Mouse (Mus musculus): Measurements from ENCODE around the gene Hap1. TPM values are rescaled to one million over a fixed set of nuclear protein-coding genes. Genes with fewer than 3 reads are reported as not detected.

Hap1 gene
- polyA plus RNA-seq (2021; fragmentation: Nextera tagmentation), result 27.8 and 29.6 TPM in 2 replicates
- long read RNA-seq, experiment 1, transcript Hap1-201 (11 exons, 2,120 nt), result major isoform, 7 of 37 reads
- long read RNA-seq, experiment 1, partial matches to known transcripts, result 7 of 37 reads
- long read RNA-seq, experiment 1, other reads (novel, unspliced or antisense), result 23 of 37 reads
- long read RNA-seq, experiment 2, transcript Hap1-201 (11 exons, 2,120 nt), result major isoform, 81 of 264 reads
- long read RNA-seq, experiment 2, partial matches to known transcripts, result 13 of 264 reads
- long read RNA-seq, experiment 2, other reads (novel, unspliced or antisense), result 170 of 264 reads

DNA sequence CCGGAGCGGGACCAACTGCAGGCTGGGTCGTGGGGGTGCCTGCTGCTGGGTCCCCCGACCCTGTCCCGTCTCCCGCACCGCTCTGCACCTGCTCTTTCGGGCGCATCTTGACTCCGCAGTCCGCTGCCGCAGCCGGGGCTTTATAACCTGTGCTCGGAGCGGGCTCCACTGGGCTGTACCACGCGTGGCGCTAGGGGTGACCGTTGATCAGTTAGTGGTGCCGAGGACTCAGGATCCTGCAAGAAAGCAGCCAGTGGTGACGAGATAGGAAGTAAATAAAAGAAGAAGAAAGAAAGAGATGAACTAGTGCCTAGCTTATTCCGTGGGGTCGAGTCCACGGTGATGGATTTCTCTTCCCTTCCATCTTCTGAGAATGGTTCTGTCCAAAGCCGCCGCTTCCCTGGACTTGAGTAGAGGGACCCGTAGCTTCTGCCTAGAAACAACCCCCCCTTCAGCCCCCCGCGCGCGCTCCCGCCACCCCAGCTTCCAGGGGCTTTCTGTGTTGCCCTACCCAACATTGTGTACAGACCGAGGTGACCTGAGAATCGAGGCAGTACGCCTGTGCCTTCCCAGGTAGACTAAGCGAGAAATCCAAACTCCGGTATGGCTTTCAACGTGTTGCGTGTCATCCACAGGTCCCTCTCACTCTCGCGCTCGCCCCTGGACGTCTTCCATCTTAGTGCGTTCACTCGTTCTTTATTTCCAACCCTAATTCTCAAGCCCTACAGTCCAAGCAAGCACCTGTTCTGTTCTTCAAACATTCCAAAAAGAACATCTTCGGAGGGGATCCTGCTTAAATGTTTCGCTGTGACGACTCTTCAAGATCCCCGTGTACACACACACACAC lies at the start of gene Hap1:
Gene Hap1 (minus strand): TSS at position 157 of the 847 bp plus-strand sequence.

DNA sequence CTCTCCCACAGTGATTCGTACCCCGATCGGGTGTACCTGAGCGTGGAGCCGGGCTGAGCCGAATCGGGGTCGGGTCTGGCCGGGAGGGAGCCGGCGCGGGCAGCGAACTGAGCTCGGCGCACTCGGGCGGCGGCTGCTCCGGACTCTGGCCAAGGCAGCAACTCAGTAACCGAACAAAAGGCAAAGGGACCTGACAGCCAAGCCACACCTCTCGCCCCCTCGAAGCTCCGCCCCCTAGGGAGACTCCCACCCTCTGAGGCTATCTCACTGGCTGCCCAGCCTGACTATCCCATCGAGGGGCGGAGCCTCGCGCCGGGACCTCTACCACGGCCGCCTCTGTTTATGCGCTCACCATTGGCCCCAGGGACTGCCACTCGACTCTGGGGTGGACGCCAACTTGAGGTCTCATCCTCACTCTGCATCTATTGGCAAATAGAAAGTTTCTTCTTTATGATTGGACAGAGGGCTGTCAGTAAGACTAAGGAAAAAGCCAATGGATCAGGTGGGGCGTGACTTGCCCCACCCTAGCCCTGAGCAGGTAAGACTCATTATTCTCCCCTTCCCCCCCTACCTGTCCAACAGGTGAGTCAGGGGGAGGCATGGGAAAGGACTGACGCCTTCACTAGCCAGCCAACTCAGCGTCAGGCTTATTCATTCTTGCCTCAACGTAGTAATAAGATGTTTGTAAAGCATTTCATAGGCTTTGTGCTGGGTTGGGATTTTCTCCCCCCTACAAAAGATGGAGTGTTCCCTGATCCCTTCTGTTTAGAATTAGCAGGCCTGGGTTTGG lies 41.9 kb upstream of the Hap1 start, which contains the start of gene Jup:
Gene Jup (minus strand): TSS at position 164 of the 790 bp plus-strand sequence.

DNA sequence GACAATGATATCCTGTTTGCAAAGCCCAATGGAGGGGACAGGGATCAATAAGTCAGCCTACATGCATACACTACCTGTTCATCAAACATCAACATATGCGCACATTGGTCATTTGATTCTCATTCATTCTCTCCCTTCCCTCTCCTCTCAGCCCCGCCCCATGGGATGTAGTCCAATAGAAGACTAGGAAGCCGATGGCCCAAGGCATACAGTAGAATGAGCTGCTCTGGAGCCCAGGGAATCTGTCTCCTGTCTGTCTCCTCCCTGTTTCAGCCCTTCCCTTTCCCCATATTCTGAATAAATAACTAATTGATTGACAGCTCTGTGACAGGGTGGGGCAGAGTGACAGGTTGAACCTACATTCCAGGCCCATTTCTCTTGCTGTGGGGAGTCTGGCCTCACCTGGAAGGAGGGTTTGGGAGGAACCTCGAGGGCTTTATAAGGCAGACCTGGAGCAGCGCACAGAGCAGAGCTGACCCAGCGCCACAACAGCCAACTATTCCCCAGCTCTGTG lies 21.9 kb downstream of the Hap1 start, which contains the start of gene Gast:
Gene Gast (plus strand): TSS at position 464 of the 514 bp plus-strand sequence.

DNA sequence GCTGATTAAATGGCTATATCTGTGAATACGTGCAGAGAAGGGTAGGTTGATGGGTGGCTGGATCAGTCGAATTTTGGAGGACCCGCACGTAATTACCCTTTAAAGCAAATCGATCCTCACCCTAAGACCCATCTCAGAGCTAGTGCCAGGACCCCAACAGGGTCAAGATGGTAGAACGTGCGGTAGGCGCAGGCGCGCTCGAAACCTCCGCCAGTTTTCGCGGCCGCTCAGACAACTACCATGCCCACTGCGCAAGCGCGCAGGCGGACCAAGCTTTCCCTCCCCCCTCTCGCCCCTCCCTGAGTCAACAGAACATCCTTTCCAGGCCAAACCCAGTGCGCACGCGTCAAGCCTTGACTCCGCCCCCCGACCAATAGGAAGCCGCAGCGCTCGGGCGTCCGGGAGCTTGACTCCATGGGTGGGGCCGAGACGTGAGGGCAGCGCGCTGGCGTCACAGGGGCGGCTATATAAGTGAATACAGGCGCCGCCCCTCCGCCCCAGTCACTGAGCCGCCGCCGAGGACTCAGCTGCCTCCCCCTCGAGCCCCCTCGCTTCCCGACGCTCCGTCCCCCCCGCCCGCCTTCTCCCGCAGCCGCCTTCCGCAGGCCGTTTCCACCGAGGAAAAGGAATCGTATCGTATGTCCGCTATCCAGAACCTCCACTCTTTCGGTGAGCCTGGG lies 36.3 kb downstream of the Hap1 start, which contains the start of gene Eif1:
Gene Eif1 (plus strand): TSS at position 394 of the 680 bp plus-strand sequence.

Other genes with a start within 250 kb of the Hap1 start
- not detected in 2 replicates for gene Krt13, start 234.6 kb downstream of the Hap1 start, polyA plus RNA-seq (2021; fragmentation: Nextera tagmentation)
- gene Krt15, start 220.2 kb downstream of the Hap1 start, polyA plus RNA-seq (2021; fragmentation: Nextera tagmentation), result 3.1 and 4.5 TPM in 2 replicates
- 0.36 TPM in 1 of 2 replicates, not detected in the other for gene Krt19, start 207.5 kb downstream of the Hap1 start, polyA plus RNA-seq (2021; fragmentation: Nextera tagmentation)
- gene Krt9, start 162.9 kb downstream of the Hap1 start, polyA plus RNA-seq (2021; fragmentation: Nextera tagmentation), result 0.33 and 0.45 TPM in 2 replicates
- gene Krt14, start 148.6 kb downstream of the Hap1 start, polyA plus RNA-seq (2021; fragmentation: Nextera tagmentation), result 0.13 TPM in 1 of 2 replicates, not detected in the other
- not detected in 2 replicates for gene Krt16, start 107.2 kb downstream of the Hap1 start, polyA plus RNA-seq (2021; fragmentation: Nextera tagmentation)
- 0.15 and 0.26 TPM in 2 replicates for gene Krt17, start 95.1 kb downstream of the Hap1 start, polyA plus RNA-seq (2021; fragmentation: Nextera tagmentation)
- gene Krt42, start 86.3 kb downstream of the Hap1 start, polyA plus RNA-seq (2021; fragmentation: Nextera tagmentation), result 0.13 TPM in 1 of 2 replicates, not detected in the other
- gene Eif1, start 36.2 kb downstream of the Hap1 start, polyA plus RNA-seq (2021; fragmentation: Nextera tagmentation), result 517 and 668 TPM in 2 replicates
- 0.40 TPM in 1 of 2 replicates, not detected in the other for gene Gast, start 21.7 kb downstream of the Hap1 start, polyA plus RNA-seq (2021; fragmentation: Nextera tagmentation)
- gene Jup, start 41.6 kb upstream of the Hap1 start, polyA plus RNA-seq (2021; fragmentation: Nextera tagmentation), result 35.2 and 59.0 TPM in 2 replicates
- 17.5 and 18.0 TPM in 2 replicates for gene P3h4, start 58.7 kb upstream of the Hap1 start, polyA plus RNA-seq (2021; fragmentation: Nextera tagmentation)
- gene Fkbp10, start 59.6 kb upstream of the Hap1 start, polyA plus RNA-seq (2021; fragmentation: Nextera tagmentation), result 8.8 and 10.2 TPM in 2 replicates
- gene Nt5c3b, start 85.7 kb upstream of the Hap1 start, polyA plus RNA-seq (2021; fragmentation: Nextera tagmentation), result 42.8 and 48.5 TPM in 2 replicates
- 0.31 and 0.34 TPM in 2 replicates for gene Klhl10, start 85.8 kb upstream of the Hap1 start, polyA plus RNA-seq (2021; fragmentation: Nextera tagmentation)
- gene Klhl11, start 116.6 kb upstream of the Hap1 start, polyA plus RNA-seq (2021; fragmentation: Nextera tagmentation), result 16.7 and 17.7 TPM in 2 replicates
- 84.9 and 99.2 TPM in 2 replicates for gene Acly, start 171.9 kb upstream of the Hap1 start, polyA plus RNA-seq (2021; fragmentation: Nextera tagmentation)
- gene Ttc25, start 189.5 kb upstream of the Hap1 start, polyA plus RNA-seq (2021; fragmentation: Nextera tagmentation), result 0.93 and 1.8 TPM in 2 replicates
- gene Cnp, start 218.8 kb upstream of the Hap1 start, polyA plus RNA-seq (2021; fragmentation: Nextera tagmentation), result 455 and 528 TPM in 2 replicates

Measured in layer of hippocampus, adult 6 months (tissue).